Mouse (Mus musculus) megakaryocyte, embryonic 14.5 days (primary cell): ENCODE data around the gene A030005L19Rik.

Source experiments
- FLI1 ChIP-seq: IDR thresholded peaks from 2 replicates; pipeline ENCODE4 v1.6.1; 2012; ENCODE audit warnings: low read length, inconsistent platforms, mixed read lengths
- GATA1 ChIP-seq: IDR thresholded peaks from 3 replicates; pipeline ENCODE4 v1.6.1; 2012; ENCODE audit warnings: mixed read lengths, low read length, inconsistent platforms, borderline replicate concordance

DNA sequence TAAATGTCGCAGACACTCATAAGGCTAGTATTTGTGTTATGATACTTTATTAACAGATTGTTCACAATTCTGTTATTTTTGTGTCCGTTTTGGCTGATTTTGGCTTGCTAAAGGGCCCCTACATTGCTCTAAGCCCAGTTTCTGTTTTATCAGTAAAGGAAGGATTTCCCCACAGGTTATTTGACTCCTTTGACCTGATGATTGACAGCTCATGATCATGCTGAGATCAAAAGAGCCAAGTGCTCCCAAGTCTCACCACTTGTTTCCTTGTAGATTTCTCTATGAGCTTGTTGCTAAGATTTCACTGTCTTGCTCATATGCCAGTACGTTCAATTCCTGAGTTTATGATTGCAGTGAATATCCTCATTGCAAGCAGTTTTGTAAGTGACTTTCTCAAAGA, 42.9 kb upstream of the A030005L19Rik start:
- TF ChIP-seq FLI1 (no peak), GATA1 (no peak)
